Mouse (Mus musculus) stomach, embryonic 16.5 days (tissue): ENCODE results near the gene Fggy. TPM values are rescaled to one million over a fixed set of nuclear protein-coding genes. Genes with fewer than 3 reads are reported as not detected.
A peak's percentile ranks its signal among the peaks of the same experiment; 100 is the strongest.

Experiments
- ATAC-seq: fragments of 200-750 bp; cut with Nextera tagmentation; 2 replicates; pipeline ENCODE4 v1.8.0; 2017; ENCODE audit warnings: moderate number of reproducible peaks, moderate TSS enrichment; ENCODE audit not compliant: insufficient read depth, low FRiP score
- H3K27ac ChIP-seq: fragments of 300-500 bp; sonication (generic); 2 replicates; pipeline ENCODE4 v1.5.1; 2014; ENCODE audit warnings: low read length
- H3K27me3 ChIP-seq: fragments of 300-500 bp; sonication (generic); 2 replicates; pipeline ENCODE4 v1.6.1; 2014; ENCODE audit warnings: low read length, control low read depth, mixed read lengths; ENCODE audit not compliant: control insufficient read depth, insufficient read depth
- H3K36me3 ChIP-seq: fragments of 300-500 bp; sonication (generic); 2 replicates; pipeline ENCODE4 v1.6.1; 2014; ENCODE audit warnings: low read length; ENCODE audit not compliant: control insufficient read depth, insufficient read depth
- H3K4me1 ChIP-seq: fragments of 300-500 bp; sonication (generic); 2 replicates; pipeline ENCODE4 v1.6.1; 2014; ENCODE audit warnings: low read length, control low read depth, mixed read lengths; ENCODE audit not compliant: control insufficient read depth, insufficient read depth
- H3K4me2 ChIP-seq: fragments of 300-500 bp; sonication (generic); 2 replicates; pipeline ENCODE4 v1.6.1; 2014; ENCODE audit warnings: low read depth, low read length, mixed read lengths
- H3K4me3 ChIP-seq: fragments of 300-500 bp; sonication (generic); replicated peaks from 2 replicates; pipeline ENCODE4 v1.5.1; 2014; ENCODE audit warnings: mild to moderate bottlenecking, low read length
- H3K9ac ChIP-seq: fragments of 300-500 bp; sonication (generic); 2 replicates; pipeline ENCODE4 v1.6.1; 2014; ENCODE audit warnings: low read length
- H3K9me3 ChIP-seq: fragments of 300-500 bp; sonication (generic); replicated peaks from 2 replicates; pipeline ENCODE4 v1.6.1; 2016; ENCODE audit warnings: low read length, control low read depth; ENCODE audit not compliant: control insufficient read depth
- WGBS: fragments of 180-500 bp; shearing (Covaris S2); extraction: QIAGEN DNeasy Blood & Tissue Kit; methylation state at CpG from one replicate; pipeline ENCODE4 v1.1.7; 2014; 5-methylcytosine and 5-hydroxymethylcytosine counted together
- polyA plus RNA-seq: library from polyadenylated mRNA; unstranded; fragments of >200 nt; fragmentation: Nextera tagmentation; extraction: Ambion mirVana; gene quantifications from 2 replicates; pipeline ENCODE4 v1.2.1, GENCODE M21; 2015

Gene Fggy
- polyA plus RNA-seq, 1 experiment from 2014 or later: 11.7 TPM

- H3K27me3 ChIP-seq: no peaks in the 10 kb centered on the region
- no peak overlapping the region for H3K4me3 ChIP-seq
- H3K9me3 ChIP-seq: no peaks in the 10 kb centered on the region
- WGBS: 60% methylated on average over 7 of the region's 7 CpGs
- peaks cover 14% of the 10 kb centered on the region; the same call in 1 of the 2 replicates for H3K4me1 ChIP-seq
- H3K27ac ChIP-seq: no peak overlapping the region
- no peak for ATAC-seq
- no peaks in the 10 kb centered on the region for H3K36me3 ChIP-seq
- no peak overlapping the region for H3K9ac ChIP-seq
- no peak overlapping the region for H3K4me2 ChIP-seq
Observed at GRCm38 (mm10) chr4:95897236-95897874, 340.0 kb downstream of the Fggy start.

GRCm38 (mm10) chr4:95898714-95899113 is 341.4 kb downstream of the Fggy start:
- 35% methylated on average over 5 of the region's 6 CpGs for WGBS
- no peaks in the 10 kb centered on the region for H3K9me3 ChIP-seq
- no peaks in the 10 kb centered on the region for H3K36me3 ChIP-seq
- no peak overlapping the region for H3K4me2 ChIP-seq
- H3K27ac ChIP-seq: no peak overlapping the region
- peaks cover 14% of the 10 kb centered on the region; the same call in 1 of the 2 replicates for H3K4me1 ChIP-seq
- no peak overlapping the region for H3K9ac ChIP-seq
- no peak for ATAC-seq
- no peaks in the 10 kb centered on the region for H3K27me3 ChIP-seq
- no peak overlapping the region for H3K4me3 ChIP-seq

- H3K4me3 ChIP-seq: no peak overlapping the region
- H3K27ac ChIP-seq: peak overlapping the region; percentile 46
- 43% methylated on average over 4 of the region's 4 CpGs for WGBS
- H3K4me1 ChIP-seq: peaks cover 14% of the 10 kb centered on the region; the same call in 1 of the 2 replicates
- H3K9ac ChIP-seq: 0 out of 2 replicates have a peak overlapping the region, but pooled peaks have one; percentile 0
- H3K27me3 ChIP-seq: no peaks in the 10 kb centered on the region
- no peaks in the 10 kb centered on the region for H3K36me3 ChIP-seq
- no peaks in the 10 kb centered on the region for H3K9me3 ChIP-seq
- no peak for ATAC-seq
- no peak overlapping the region for H3K4me2 ChIP-seq
Observed at GRCm38 (mm10) chr4:95899926-95900712, 342.8 kb downstream of the Fggy start.

GRCm38 (mm10) chr4:95900815-95901214 is 343.5 kb downstream of the Fggy start:
- Histone ChIP-seq H3K27me3 (no peaks in the 10 kb centered on the region), H3K9me3 (no peaks in the 10 kb centered on the region), H3K36me3 (no peaks in the 10 kb centered on the region), H3K4me2 (no peak overlapping the region), H3K9ac (no peak overlapping the region), H3K27ac (peak overlapping the region; percentile 64), H3K4me3 (no peak overlapping the region), H3K4me1 (peaks cover 14% of the 10 kb centered on the region; the same call in 1 of the 2 replicates)
- ATAC-seq: peak; percentile 50; the same call in 1 of the 2 replicates
- WGBS: 25% methylated on average over 1 of the region's 1 CpGs

GRCm38 (mm10) chr4:95906141-95906540 is 348.8 kb downstream of the Fggy start:
- no peak for ATAC-seq
- no peak overlapping the region for H3K4me2 ChIP-seq
- no peaks in the 10 kb centered on the region for H3K36me3 ChIP-seq
- H3K9ac ChIP-seq: no peak overlapping the region
- H3K27ac ChIP-seq: no peak overlapping the region
- no peaks in the 10 kb centered on the region for H3K4me1 ChIP-seq
- no peaks in the 10 kb centered on the region for H3K27me3 ChIP-seq
- H3K9me3 ChIP-seq: no peaks in the 10 kb centered on the region
- H3K4me3 ChIP-seq: no peak overlapping the region

GRCm38 (mm10) chr4:95909689-95910654 is 352.7 kb downstream of the Fggy start:
- WGBS: 42% methylated on average over 2 of the region's 2 CpGs
- Histone ChIP-seq H3K4me3 (no peak overlapping the region), H3K27me3 (no peaks in the 10 kb centered on the region), H3K36me3 (no peaks in the 10 kb centered on the region), H3K4me2 (no peak overlapping the region), H3K9ac (no peak overlapping the region), H3K9me3 (no peaks in the 10 kb centered on the region), H3K4me1 (no peaks in the 10 kb centered on the region), H3K27ac (no peak overlapping the region)
- ATAC-seq: no peak

GRCm38 (mm10) chr4:95913026-95913425 is 355.7 kb downstream of the Fggy start:
- no peak overlapping the region for H3K4me2 ChIP-seq

GRCm38 (mm10) chr4:95915628-95916579 is 358.6 kb downstream of the Fggy start:
- Histone ChIP-seq H3K4me3 (no peak overlapping the region), H3K4me2 (no peak overlapping the region), H3K4me1 (0 out of 2 replicates have a peak, but pooled peaks cover 6% of the 10 kb centered on the region), H3K9ac (no peak overlapping the region), H3K27ac (no peak overlapping the region), H3K36me3 (no peaks in the 10 kb centered on the region), H3K9me3 (no peaks in the 10 kb centered on the region), H3K27me3 (no peaks in the 10 kb centered on the region)
- 70% methylated on average over 8 of the region's 8 CpGs for WGBS
- ATAC-seq: peak; percentile 37; the same call in 1 of the 2 replicates

More at GRCm38 (mm10) chr4:95913026-95913425, 355.7 kb downstream of the Fggy start:
- H3K27ac ChIP-seq: no peak overlapping the region
- no peak overlapping the region for H3K4me3 ChIP-seq
- no peaks in the 10 kb centered on the region for H3K9me3 ChIP-seq
- no peak for ATAC-seq
- no peak overlapping the region for H3K9ac ChIP-seq
- 0 out of 2 replicates have a peak, but pooled peaks cover 3% of the 10 kb centered on the region for H3K4me1 ChIP-seq
- no peaks in the 10 kb centered on the region for H3K27me3 ChIP-seq
- H3K36me3 ChIP-seq: no peaks in the 10 kb centered on the region
- WGBS: 86% methylated on average over 1 of the region's 1 CpGs
